Mouse (Mus musculus) bone marrow, adult 2 months (tissue): ENCODE results near the gene Fbxo28.

Source experiments
- CTCF ChIP-seq: fragments of 200-500 bp; IDR thresholded peaks from 2 replicates; pipeline ENCODE4 v1.5.1; 2011; ENCODE audit warnings: low read length, control low read depth; ENCODE audit not compliant: control insufficient read depth, insufficient read depth
- POLR2A ChIP-seq: fragments of 200-500 bp; IDR thresholded peaks from 2 replicates; pipeline ENCODE4 v1.6.1; 2011; ENCODE audit warnings: low read depth, mild to moderate bottlenecking, control low read depth, low read length, borderline replicate concordance; ENCODE audit not compliant: control insufficient read depth

- TF ChIP-seq CTCF (no peak), POLR2A (no peak)
These were observed 36.1 kb upstream of the Fbxo28 start for GRCm38 (mm10) chr1:182377519-182377918.
